Mouse (Mus musculus): Measurements from ENCODE around the gene Rab28. TPM values are rescaled to one million over a fixed set of nuclear protein-coding genes. Genes with fewer than 3 reads are reported as not detected.
"Not testable (repeated sequence)": the region's sequence is repeated elsewhere in the genome, so short reads cannot be mapped to it uniquely, and the experiment has no call there.

Rab28 gene
- polyA plus RNA-seq, 1 experiment from 2014 or later = 64.2 TPM

GRCm38 (mm10) chr5:41738817-41739216 is 30.9 kb upstream of the Rab28 start:
- Histone ChIP-seq H3K4me1 (replicated peaks; ENCODE audit: control insufficient read depth, insufficient read depth, low read length) (no peaks in the 10 kb centered on the region), H3K4me3 (replicated peaks; ENCODE audit: low read length) (no peak overlapping the region), H3K27ac (no peak overlapping the region), H3K36me3 (replicated peaks; ENCODE audit: control insufficient read depth, insufficient read depth) (no peaks in the 10 kb centered on the region), H3K9ac (no peak overlapping the region), H3K9me3 (ENCODE audit: control insufficient read depth, low read length) (no peaks in the 10 kb centered on the region), H3K27me3 (ENCODE audit: control insufficient read depth, insufficient read depth, low read length) (peaks cover 11% of the 10 kb centered on the region), H3K4me2 (replicated peaks) (no peak overlapping the region)
- 68% methylated on average over 6 of the region's 6 CpGs for WGBS
- DNase-seq (ENCODE audit: low spot score) = no peak
- ATAC-seq (ENCODE audit: low FRiP score) = no peak

GRCm38 (mm10) chr5:41737039-41737438 is 29.1 kb upstream of the Rab28 start:
- DNase-seq (ENCODE audit: low spot score) (no peak), ATAC-seq (ENCODE audit: low FRiP score) (no peak)
- H3K4me2 ChIP-seq (replicated peaks) = no peak overlapping the region
- no peaks in the 10 kb centered on the region for H3K9me3 ChIP-seq (ENCODE audit: control insufficient read depth, low read length)
- no peaks in the 10 kb centered on the region for H3K36me3 ChIP-seq (replicated peaks; ENCODE audit: control insufficient read depth, insufficient read depth)
- H3K27ac ChIP-seq = no peak overlapping the region
- no peaks in the 10 kb centered on the region for H3K4me1 ChIP-seq (replicated peaks; ENCODE audit: control insufficient read depth, insufficient read depth, low read length)
- no peaks in the 10 kb centered on the region for H3K27me3 ChIP-seq (ENCODE audit: control insufficient read depth, insufficient read depth, low read length)
- H3K4me3 ChIP-seq (replicated peaks; ENCODE audit: low read length) = no peak overlapping the region
- no peak overlapping the region for H3K9ac ChIP-seq
- WGBS = 62% methylated on average over 5 of the region's 5 CpGs

- H3K27ac ChIP-seq = no peak overlapping the region
- H3K9ac ChIP-seq = no peak overlapping the region
- H3K9me3 ChIP-seq (ENCODE audit: control insufficient read depth, low read length) = no peaks in the 10 kb centered on the region
- H3K36me3 ChIP-seq (replicated peaks; ENCODE audit: control insufficient read depth, insufficient read depth) = no peaks in the 10 kb centered on the region
- H3K4me2 ChIP-seq (replicated peaks) = no peak overlapping the region
- WGBS = 84% methylated on average over 1 of the region's 1 CpGs
- ATAC-seq (ENCODE audit: low FRiP score) = no peak
- DNase-seq (ENCODE audit: low spot score) = no peak
- no peaks in the 10 kb centered on the region for H3K27me3 ChIP-seq (ENCODE audit: control insufficient read depth, insufficient read depth, low read length)
- H3K4me1 ChIP-seq (replicated peaks; ENCODE audit: control insufficient read depth, insufficient read depth, low read length) = no peaks in the 10 kb centered on the region
- no peak overlapping the region for H3K4me3 ChIP-seq (replicated peaks; ENCODE audit: low read length)
These were observed 19.1 kb upstream of the Rab28 start for GRCm38 (mm10) chr5:41727017-41727416.

- no peak overlapping the region for H3K27ac ChIP-seq
- no peaks in the 10 kb centered on the region for H3K36me3 ChIP-seq (replicated peaks; ENCODE audit: control insufficient read depth, insufficient read depth)
- ATAC-seq (ENCODE audit: low FRiP score) (no peak), DNase-seq (ENCODE audit: low spot score) (no peak)
- H3K4me2 ChIP-seq (replicated peaks) = no peak overlapping the region
- 65% methylated on average over 6 of the region's 6 CpGs for WGBS
- no peak overlapping the region for H3K9ac ChIP-seq
- H3K27me3 ChIP-seq (ENCODE audit: control insufficient read depth, insufficient read depth, low read length) = no peaks in the 10 kb centered on the region
- no peaks in the 10 kb centered on the region for H3K4me1 ChIP-seq (replicated peaks; ENCODE audit: control insufficient read depth, insufficient read depth, low read length)
- no peak overlapping the region for H3K4me3 ChIP-seq (replicated peaks; ENCODE audit: low read length)
- H3K9me3 ChIP-seq (ENCODE audit: control insufficient read depth, low read length) = no peaks in the 10 kb centered on the region
These were observed 17.6 kb upstream of the Rab28 start for GRCm38 (mm10) chr5:41725573-41725972.

GRCm38 (mm10) chr5:41707115-41708015 is 592 bp downstream of the Rab28 start:
- DNase-seq (ENCODE audit: low spot score) (peak; percentile 55), ATAC-seq (ENCODE audit: low FRiP score) (peak; percentile 84)
- H3K9ac ChIP-seq = peak overlapping the region; percentile 98
- H3K4me1 ChIP-seq (replicated peaks; ENCODE audit: control insufficient read depth, insufficient read depth, low read length) = peaks cover 12% of the 10 kb centered on the region
- H3K4me2 ChIP-seq (replicated peaks) = peak overlapping the region; percentile 75
- H3K27ac ChIP-seq = peak overlapping the region; percentile 92
- H3K4me3 ChIP-seq (replicated peaks; ENCODE audit: low read length) = peak overlapping the region; percentile 95
- no peaks in the 10 kb centered on the region for H3K9me3 ChIP-seq (ENCODE audit: control insufficient read depth, low read length)
- WGBS = under 1% methylated on average over 58 of the region's 63 CpGs
- H3K27me3 ChIP-seq (ENCODE audit: control insufficient read depth, insufficient read depth, low read length) = no peaks in the 10 kb centered on the region
- no peaks in the 10 kb centered on the region for H3K36me3 ChIP-seq (replicated peaks; ENCODE audit: control insufficient read depth, insufficient read depth)

- Histone ChIP-seq H3K4me3 (replicated peaks; ENCODE audit: low read length) (peak overlapping the region; percentile 95), H3K9me3 (ENCODE audit: control insufficient read depth, low read length) (no peaks in the 10 kb centered on the region), H3K36me3 (replicated peaks; ENCODE audit: control insufficient read depth, insufficient read depth) (no peaks in the 10 kb centered on the region), H3K4me1 (replicated peaks; ENCODE audit: control insufficient read depth, insufficient read depth, low read length) (peaks cover 12% of the 10 kb centered on the region), H3K27ac (0 out of 2 replicates have a peak overlapping the region, but pooled peaks have one; percentile 92), H3K27me3 (ENCODE audit: control insufficient read depth, insufficient read depth, low read length) (no peaks in the 10 kb centered on the region), H3K4me2 (replicated peaks) (peak overlapping the region; percentile 75), H3K9ac (peak overlapping the region; percentile 98)
- ATAC-seq (ENCODE audit: low FRiP score) = no peak
- DNase-seq (ENCODE audit: low spot score) = no peak
- WGBS = 4% methylated on average over 9 of the region's 9 CpGs
These were observed 1.2 kb downstream of the Rab28 start for GRCm38 (mm10) chr5:41706777-41707114.

GRCm38 (mm10) chr5:41701085-41701484 is 6.9 kb downstream of the Rab28 start:
- not testable (repeated sequence) for DNase-seq (ENCODE audit: low spot score)
- WGBS = 87% methylated on average over 4 of the region's 4 CpGs

GRCm38 (mm10) chr5:41697958-41698357 is 10.0 kb downstream of the Rab28 start:
- no peak overlapping the region for H3K9ac ChIP-seq
- ATAC-seq (ENCODE audit: low FRiP score) = no peak
- no peaks in the 10 kb centered on the region for H3K4me1 ChIP-seq (replicated peaks; ENCODE audit: control insufficient read depth, insufficient read depth, low read length)
- no peaks in the 10 kb centered on the region; the same call in 1 of the 2 replicates for H3K36me3 ChIP-seq (replicated peaks; ENCODE audit: control insufficient read depth, insufficient read depth)
- no peak overlapping the region for H3K4me3 ChIP-seq (replicated peaks; ENCODE audit: low read length)
- H3K4me2 ChIP-seq (replicated peaks) = no peak overlapping the region
- H3K27me3 ChIP-seq (ENCODE audit: control insufficient read depth, insufficient read depth, low read length) = no peaks in the 10 kb centered on the region
- DNase-seq (ENCODE audit: low spot score) = no peak
- H3K27ac ChIP-seq = no peak overlapping the region
- no peaks in the 10 kb centered on the region for H3K9me3 ChIP-seq (ENCODE audit: control insufficient read depth, low read length)

More at GRCm38 (mm10) chr5:41701085-41701484, 6.9 kb downstream of the Rab28 start:
- H3K27ac ChIP-seq; H3K4me1 ChIP-seq (replicated peaks; ENCODE audit: control insufficient read depth, insufficient read depth, low read length); ATAC-seq (ENCODE audit: low FRiP score); H3K27me3 ChIP-seq (ENCODE audit: control insufficient read depth, insufficient read depth, low read length); H3K9me3 ChIP-seq (ENCODE audit: control insufficient read depth, low read length); H3K4me3 ChIP-seq (replicated peaks; ENCODE audit: low read length); H3K9ac ChIP-seq; H3K4me2 ChIP-seq (replicated peaks); H3K36me3 ChIP-seq (replicated peaks; ENCODE audit: control insufficient read depth, insufficient read depth): not testable (repeated sequence)

GRCm38 (mm10) chr5:41685016-41685415 is 22.9 kb downstream of the Rab28 start:
- H3K9me3 ChIP-seq (ENCODE audit: control insufficient read depth, low read length) = no peaks in the 10 kb centered on the region
- no peak overlapping the region for H3K4me2 ChIP-seq (replicated peaks)
- H3K36me3 ChIP-seq (replicated peaks; ENCODE audit: control insufficient read depth, insufficient read depth) = peaks cover 7% of the 10 kb centered on the region
- ATAC-seq (ENCODE audit: low FRiP score) (no peak), DNase-seq (ENCODE audit: low spot score) (no peak)
- no peaks in the 10 kb centered on the region for H3K4me1 ChIP-seq (replicated peaks; ENCODE audit: control insufficient read depth, insufficient read depth, low read length)
- H3K27me3 ChIP-seq (ENCODE audit: control insufficient read depth, insufficient read depth, low read length) = no peaks in the 10 kb centered on the region
- no peak overlapping the region for H3K27ac ChIP-seq
- no peak overlapping the region for H3K4me3 ChIP-seq (replicated peaks; ENCODE audit: low read length)
- H3K9ac ChIP-seq = no peak overlapping the region
